Mouse (Mus musculus) retina, postnatal 7 days (tissue): ENCODE results near the gene Ddx19b.
"Not testable (repeated sequence)": the region's sequence is repeated elsewhere in the genome, so short reads cannot be mapped to it uniquely, and the experiment has no call there.

Experiments used
- DNase-seq: peaks from one replicate; pipeline ENCODE4 v3.0.0-alpha.2; 2012; ENCODE audit warnings: low read depth, low spot score

The Ddx19b gene

GRCm38 (mm10) chr8:111031572-111031971, at the start of gene Ddx19b:
Gene Ddx19b, minus strand, starts transcription at chr8:111031751.
- DNase-seq = no peak

GRCm38 (mm10) chr8:111079861-111080271, 48.3 kb upstream of the Ddx19b start:
- DNase-seq = no peak

GRCm38 (mm10) chr8:111079461-111079860, 47.9 kb upstream of the Ddx19b start:
- no peak for DNase-seq

GRCm38 (mm10) chr8:111075926-111076325, 44.4 kb upstream of the Ddx19b start:
- DNase-seq = no peak

GRCm38 (mm10) chr8:111068660-111069059, 37.1 kb upstream of the Ddx19b start:
- not testable (repeated sequence) for DNase-seq

- DNase-seq = no peak
Observed at GRCm38 (mm10) chr8:111067439-111067838, 35.9 kb upstream of the Ddx19b start.

- DNase-seq = no peak
Observed at GRCm38 (mm10) chr8:111066308-111066707, 34.8 kb upstream of the Ddx19b start.

GRCm38 (mm10) chr8:111062893-111063292, 31.3 kb upstream of the Ddx19b start:
- no peak for DNase-seq

- DNase-seq = peak; percentile 78
Observed at GRCm38 (mm10) chr8:111062072-111062757, 30.7 kb upstream of the Ddx19b start.

- DNase-seq = peak; percentile 17
Observed at GRCm38 (mm10) chr8:111061688-111062071, 30.1 kb upstream of the Ddx19b start.

- DNase-seq = no peak
Observed at GRCm38 (mm10) chr8:111058946-111059572, 27.5 kb upstream of the Ddx19b start.

- no peak for DNase-seq
Observed at GRCm38 (mm10) chr8:111056691-111057293, 25.2 kb upstream of the Ddx19b start.

GRCm38 (mm10) chr8:111056158-111056663, 24.7 kb upstream of the Ddx19b start, which contains the start of gene Exosc6:
Gene Exosc6, plus strand, starts transcription at chr8:111056339.
- peak; percentile 88 for DNase-seq

GRCm38 (mm10) chr8:111055661-111056060, 24.1 kb upstream of the Ddx19b start:
- no peak for DNase-seq

GRCm38 (mm10) chr8:111055031-111055634, 23.6 kb upstream of the Ddx19b start:
- no peak for DNase-seq

- no peak for DNase-seq
Observed at GRCm38 (mm10) chr8:111053827-111054518, 22.4 kb upstream of the Ddx19b start.

GRCm38 (mm10) chr8:111049106-111049505, 17.6 kb upstream of the Ddx19b start:
- DNase-seq = no peak

- no peak for DNase-seq
Observed at GRCm38 (mm10) chr8:111048694-111049093, 17.1 kb upstream of the Ddx19b start.

- no peak for DNase-seq
Observed at GRCm38 (mm10) chr8:111044003-111044734, 12.6 kb upstream of the Ddx19b start.

- DNase-seq = no peak
Observed at GRCm38 (mm10) chr8:111042546-111042945, 11.0 kb upstream of the Ddx19b start.

GRCm38 (mm10) chr8:111036591-111036990, 5.0 kb upstream of the Ddx19b start:
- no peak for DNase-seq
